Mouse (Mus musculus) macrophage (primary cell): Measurements from ENCODE around the gene Senp3. TPM values are rescaled to one million over a fixed set of nuclear protein-coding genes. Genes with fewer than 3 reads are reported as not detected.

ENCODE experiments used
- H3K27ac ChIP-seq: fragments of 350-480 bp; formaldehyde crosslinking; 2 replicates; pipeline ENCODE4 v1.9.0; 2021
- H3K36me3 ChIP-seq: fragments of 350-480 bp; formaldehyde crosslinking; 2 replicates; pipeline ENCODE4 v1.9.0; 2021; ENCODE audit errors: inconsistent target
- H3K4me3 ChIP-seq: fragments of 350-480 bp; formaldehyde crosslinking; 2 replicates; pipeline ENCODE4 v1.9.0; 2021; ENCODE audit errors: inconsistent target
- H3K79me2 ChIP-seq: fragments of 350-480 bp; formaldehyde crosslinking; 2 replicates; pipeline ENCODE4 v1.9.0; 2021; ENCODE audit errors: inconsistent target
- WGBS: methylation state at CpG from one replicate; pipeline ENCODE4 v1.1.7; 2026; ENCODE audit warnings: inconsistent platforms; ENCODE audit not compliant: missing documents; 5-methylcytosine and 5-hydroxymethylcytosine counted together
- polyA plus RNA-seq: library from polyadenylated mRNA; stranded (reverse); fragments of 250-400 nt; gene quantifications from 3 replicates; pipeline ENCODE4 v1.2.4, GENCODE M21; 2018; ENCODE audit warnings: inconsistent platforms

Gene Senp3
- polyA plus RNA-seq, 1 experiment from 2014 or later: 57.8 TPM

DNA sequence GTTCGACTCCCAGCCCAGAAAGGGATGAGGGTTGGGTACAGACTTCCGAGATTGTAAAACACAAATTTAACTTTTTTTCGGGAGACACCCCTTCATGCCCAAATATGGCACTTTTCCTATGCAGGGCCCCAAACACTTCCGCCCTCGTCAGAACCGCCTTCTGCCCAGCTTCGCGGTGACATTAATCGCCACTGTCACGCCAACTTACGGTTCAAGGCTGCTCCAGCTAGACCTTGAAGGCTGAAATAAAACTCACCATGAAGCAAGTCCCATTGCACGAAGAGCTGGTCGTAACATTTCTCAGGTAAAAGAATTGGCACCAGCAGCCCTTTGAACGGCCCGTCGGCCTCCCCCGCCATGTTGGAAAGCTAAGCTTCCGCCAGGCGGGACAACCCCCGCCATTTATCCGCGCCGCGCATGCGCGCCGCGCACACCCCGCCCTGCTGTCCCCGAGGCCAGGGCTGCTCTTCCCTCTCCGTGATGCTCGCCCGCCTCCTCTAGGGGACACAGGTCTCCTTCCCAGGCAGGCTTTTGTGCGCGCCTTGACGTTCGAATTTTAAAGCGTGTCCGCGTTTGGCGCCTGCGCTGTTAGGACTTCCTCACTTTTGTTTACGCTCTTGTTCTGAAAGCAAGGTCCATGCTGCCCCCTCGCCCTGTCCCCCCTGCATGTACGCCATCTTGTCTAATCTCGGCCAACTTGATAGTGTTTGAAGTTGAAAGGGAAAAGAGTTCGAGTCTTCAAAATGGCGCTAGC, 19.5 kb downstream of the Senp3 start, which contains the start of gene Mpdu1:
Mpdu1 (minus strand) TSS at position 430 of the 754 bp plus-strand sequence.
- peak within 1 kb of the TSS; percentile 100 for H3K27ac ChIP-seq
- H3K36me3 ChIP-seq: peaks cover 22% of the 10 kb centered on the region; the same call in 1 of the 2 replicates
- peak within 1 kb of the TSS; percentile 88 for H3K4me3 ChIP-seq
- under 1% methylated on average over 44 of the region's 48 CpGs for WGBS
- H3K79me2 ChIP-seq: peaks cover 86% of the 10 kb centered on the region

- H3K4me3 ChIP-seq: peak overlapping the region; percentile 88
- H3K79me2 ChIP-seq: peaks cover 77% of the 10 kb centered on the region
- peak overlapping the region; percentile 100 for H3K27ac ChIP-seq
- H3K36me3 ChIP-seq: peaks cover 30% of the 10 kb centered on the region; the same call in 1 of the 2 replicates
- WGBS: 89% methylated on average over 3 of the region's 3 CpGs
Measured at GRCm38 (mm10) chr11:69661221-69661881, 20.5 kb downstream of the Senp3 start.

GRCm38 (mm10) chr11:69657462-69657881, 24.4 kb downstream of the Senp3 start:
- H3K4me3 ChIP-seq: no peak overlapping the region
- no peak overlapping the region for H3K27ac ChIP-seq
- peaks cover 39% of the 10 kb centered on the region; the same call in 1 of the 2 replicates for H3K36me3 ChIP-seq
- WGBS: 79% methylated on average over 10 of the region's 15 CpGs
- H3K79me2 ChIP-seq: peaks cover 45% of the 10 kb centered on the region

DNA sequence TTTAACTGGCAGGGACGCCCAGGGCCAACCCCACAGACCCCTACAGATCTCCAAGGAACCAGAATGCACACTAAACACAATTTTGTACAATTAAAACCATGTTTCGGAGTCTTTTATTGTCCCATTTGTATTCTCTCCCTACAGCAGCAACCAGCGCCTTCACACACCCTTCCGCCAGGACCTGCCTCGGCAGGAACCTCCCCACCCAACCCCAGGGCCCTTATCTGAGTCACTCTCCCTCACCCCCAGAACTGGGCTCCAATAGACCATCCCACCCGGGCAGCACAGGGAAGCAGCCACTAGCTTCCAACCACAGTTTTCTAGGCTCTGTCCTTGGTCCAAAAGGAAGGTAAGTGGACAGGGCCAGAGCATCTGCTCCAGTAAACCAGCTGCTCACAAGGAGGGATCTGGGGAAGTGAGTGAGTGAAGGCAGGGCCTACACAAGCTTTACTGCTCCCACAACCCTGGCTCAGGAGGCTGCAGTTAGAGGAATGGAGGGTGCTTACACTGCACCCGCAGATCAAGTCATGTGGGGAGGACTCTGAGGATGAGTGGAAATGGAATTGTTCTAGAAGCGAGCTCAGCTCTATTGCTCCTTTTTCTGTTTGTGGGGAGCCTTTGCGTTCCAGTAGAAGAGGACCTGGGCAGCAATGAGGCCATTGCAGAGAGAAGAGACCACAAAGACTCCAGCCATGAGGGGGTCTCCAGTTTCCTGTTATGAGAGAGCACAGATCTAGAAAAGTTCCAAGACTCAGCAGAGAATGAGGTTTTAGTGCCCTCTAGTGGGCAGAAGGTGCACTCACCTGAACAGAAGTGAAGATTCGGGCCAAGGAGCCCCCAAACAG, 25.0 kb downstream of the Senp3 start:
- Histone ChIP-seq H3K79me2 (peaks cover 44% of the 10 kb centered on the region), H3K4me3 (no peak overlapping the region), H3K27ac (no peak overlapping the region), H3K36me3 (peaks cover 45% of the 10 kb centered on the region; the same call in 1 of the 2 replicates)
- WGBS: 79% methylated on average over 10 of the region's 10 CpGs

DNA sequence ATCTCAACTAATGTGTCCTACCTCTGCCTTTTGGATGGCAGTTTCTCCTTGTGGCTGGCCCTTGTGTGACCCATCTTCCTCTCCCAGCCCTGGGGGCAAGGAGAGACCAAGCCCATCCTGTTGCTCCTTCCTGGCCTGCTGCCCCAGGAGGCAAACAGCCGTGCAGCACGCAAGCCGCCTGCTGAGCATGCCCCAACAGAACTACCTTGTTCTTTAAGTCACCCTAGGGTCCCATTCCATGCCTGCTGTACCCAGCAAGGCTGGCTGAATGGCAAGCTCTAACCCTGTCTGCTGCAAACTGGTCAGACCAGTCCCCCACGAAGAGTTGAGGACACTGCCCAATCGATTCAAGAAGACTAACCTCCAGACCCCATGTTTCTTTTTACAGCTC, 25.8 kb downstream of the Senp3 start:
- Histone ChIP-seq H3K27ac (no peak overlapping the region), H3K79me2 (peaks cover 36% of the 10 kb centered on the region), H3K36me3 (peaks cover 50% of the 10 kb centered on the region; the same call in 1 of the 2 replicates), H3K4me3 (no peak overlapping the region)
- WGBS: 96% methylated on average over 5 of the region's 5 CpGs

DNA sequence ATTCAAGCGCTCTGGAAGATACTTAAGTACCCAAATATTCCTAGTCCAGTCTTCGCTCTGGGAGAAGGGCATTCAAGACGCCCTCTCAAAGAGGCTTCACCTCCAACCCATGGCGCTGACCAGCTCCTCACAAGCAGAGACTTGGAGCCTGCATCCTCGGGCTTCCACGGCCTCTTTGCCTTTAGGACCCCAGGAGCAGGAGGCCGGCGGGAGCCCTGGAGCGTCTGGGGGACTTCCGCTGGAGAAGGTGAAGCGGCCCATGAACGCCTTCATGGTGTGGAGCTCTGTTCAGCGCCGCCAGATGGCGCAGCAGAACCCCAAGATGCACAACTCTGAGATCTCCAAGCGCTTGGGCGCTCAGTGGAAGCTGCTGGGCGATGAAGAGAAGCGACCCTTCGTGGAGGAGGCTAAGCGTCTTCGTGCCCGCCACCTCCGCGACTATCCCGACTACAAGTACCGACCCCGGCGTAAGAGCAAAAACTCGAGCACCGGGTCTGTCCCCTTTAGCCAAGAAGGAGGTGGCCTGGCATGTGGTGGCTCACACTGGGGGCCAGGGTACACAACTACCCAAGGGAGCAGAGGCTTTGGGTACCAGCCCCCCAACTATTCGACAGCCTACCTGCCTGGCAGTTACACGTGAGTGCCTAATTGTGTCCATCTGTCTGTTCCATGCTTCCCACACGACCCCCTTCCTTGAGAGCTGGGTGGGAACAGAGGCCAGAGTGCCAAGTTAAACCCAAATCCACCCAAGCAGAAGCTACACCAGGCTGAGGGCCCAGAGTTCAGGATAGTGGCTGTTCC, 26.4 kb downstream of the Senp3 start, which contains the start of gene Sox15:
Sox15 (plus strand) TSS at position 51 of the 801 bp plus-strand sequence.
- Histone ChIP-seq H3K36me3 (peaks cover 56% of the 10 kb centered on the region; the same call in 1 of the 2 replicates), H3K4me3 (no peak within 1 kb of the TSS), H3K27ac (peak within 1 kb of the TSS; percentile 46), H3K79me2 (peaks cover 30% of the 10 kb centered on the region)
- WGBS: 79% methylated on average over 31 of the region's 34 CpGs

GRCm38 (mm10) chr11:69654760-69655159, 27.1 kb downstream of the Senp3 start:
- Histone ChIP-seq H3K36me3 (peaks cover 63% of the 10 kb centered on the region), H3K79me2 (peaks cover 23% of the 10 kb centered on the region), H3K4me3 (no peak overlapping the region), H3K27ac (peak overlapping the region; percentile 46)
- WGBS: 40% methylated on average over 9 of the region's 9 CpGs

GRCm38 (mm10) chr11:69653399-69653798, 28.5 kb downstream of the Senp3 start:
- H3K79me2 ChIP-seq: peaks cover 9% of the 10 kb centered on the region
- peaks cover 64% of the 10 kb centered on the region for H3K36me3 ChIP-seq
- H3K27ac ChIP-seq: no peak overlapping the region
- no peak overlapping the region for H3K4me3 ChIP-seq
- WGBS: 96% methylated on average over 5 of the region's 5 CpGs

DNA sequence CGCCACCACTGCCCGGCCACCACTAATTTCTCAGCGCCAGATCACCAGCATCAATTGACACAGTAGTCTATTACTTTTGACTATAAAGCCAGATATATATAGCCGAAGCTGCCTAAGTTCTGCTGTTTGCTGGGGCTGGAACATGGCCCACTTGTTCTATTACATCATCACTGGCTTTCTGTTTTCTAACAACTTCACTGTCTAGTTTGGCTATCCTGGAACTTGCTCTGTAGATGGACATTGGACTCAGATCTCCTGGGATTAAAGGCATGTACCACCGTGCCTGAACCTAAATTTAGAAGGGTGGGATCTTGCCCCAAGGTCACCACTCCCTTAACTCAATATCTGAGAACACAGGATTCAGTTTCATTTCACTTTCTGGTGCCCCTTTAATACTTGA, 36.0 kb downstream of the Senp3 start:
- H3K4me3 ChIP-seq: no peak overlapping the region
- no peaks in the 10 kb centered on the region for H3K79me2 ChIP-seq
- peaks cover 80% of the 10 kb centered on the region for H3K36me3 ChIP-seq
- H3K27ac ChIP-seq: no peak overlapping the region
- 95% methylated on average over 5 of the region's 5 CpGs for WGBS

DNA sequence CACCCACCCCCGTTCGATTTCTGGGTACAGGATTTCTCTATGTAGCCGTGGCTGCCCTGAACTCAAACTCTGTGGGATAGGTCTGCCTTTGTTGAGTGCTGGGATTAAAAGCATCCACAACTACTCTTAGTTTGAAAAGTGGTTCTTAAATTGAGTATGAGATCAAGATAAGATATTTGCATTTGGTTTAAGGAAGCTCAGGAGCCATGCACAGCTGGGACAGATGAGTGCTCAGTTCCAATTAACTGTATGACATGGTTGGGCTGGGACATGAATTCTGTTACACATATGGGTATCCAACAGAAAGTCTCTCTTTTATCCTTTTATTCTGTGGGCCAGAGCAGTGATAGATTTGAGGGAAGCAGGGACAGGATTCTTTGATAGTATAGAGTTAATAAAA, 46.4 kb downstream of the Senp3 start:
- no peak overlapping the region for H3K27ac ChIP-seq
- peaks cover 17% of the 10 kb centered on the region for H3K36me3 ChIP-seq
- 82% methylated on average over 3 of the region's 3 CpGs for WGBS
- no peak overlapping the region for H3K4me3 ChIP-seq
- peaks cover 60% of the 10 kb centered on the region for H3K79me2 ChIP-seq

GRCm38 (mm10) chr11:69633128-69633866, 48.6 kb downstream of the Senp3 start:
- Histone ChIP-seq H3K36me3 (no peaks in the 10 kb centered on the region), H3K79me2 (peaks cover 52% of the 10 kb centered on the region), H3K4me3 (peak overlapping the region; percentile 71), H3K27ac (peak overlapping the region; percentile 37)
- WGBS: 2% methylated on average over 48 of the region's 50 CpGs

DNA sequence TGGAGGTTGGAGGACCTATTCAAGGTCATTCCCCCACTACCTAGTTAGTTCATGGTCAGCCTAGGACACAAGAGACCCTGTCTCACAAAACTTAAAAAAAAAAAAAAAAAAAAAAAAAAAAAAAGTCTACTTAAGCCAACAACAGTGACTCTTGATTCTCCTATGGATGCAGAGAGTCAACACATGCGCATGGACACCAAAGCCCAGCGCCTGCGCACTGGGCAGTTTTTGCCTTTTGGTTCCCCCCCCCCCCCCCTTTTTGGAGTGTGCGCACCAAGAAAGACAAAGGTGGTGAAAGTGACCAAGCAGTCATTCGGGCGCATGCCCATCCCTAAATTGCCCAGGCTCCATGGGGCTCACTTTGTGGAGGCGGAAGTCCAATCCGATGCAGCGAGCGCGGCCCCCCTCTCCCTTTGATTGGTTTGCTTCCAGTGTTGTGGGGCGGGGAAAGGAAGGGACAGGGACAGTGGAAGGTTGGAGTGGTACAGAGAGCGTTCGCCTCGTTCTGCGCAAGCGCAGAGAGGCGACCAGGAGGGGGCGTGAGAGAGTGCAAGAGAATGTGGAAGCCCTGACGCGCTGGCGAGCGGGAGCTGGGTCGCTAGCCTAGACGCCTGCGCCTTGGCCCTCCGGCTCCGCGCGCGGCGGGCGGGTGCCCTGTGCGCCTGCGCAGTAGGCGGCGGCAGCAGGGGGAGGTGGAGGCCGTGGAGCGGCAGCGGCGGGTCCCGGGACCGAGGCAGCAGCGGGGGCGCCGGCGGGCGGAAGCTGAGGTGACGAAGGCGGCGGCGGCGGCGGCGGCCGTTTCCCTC, 49.4 kb downstream of the Senp3 start, which contains the start of gene Fxr2:
Fxr2 (plus strand) TSS at position 707 of the 806 bp plus-strand sequence.
- H3K27ac ChIP-seq: peak within 1 kb of the TSS; percentile 51
- H3K4me3 ChIP-seq: peak within 1 kb of the TSS; percentile 71
- H3K79me2 ChIP-seq: peaks cover 43% of the 10 kb centered on the region
- WGBS: under 1% methylated on average over 55 of the region's 56 CpGs
- H3K36me3 ChIP-seq: no peaks in the 10 kb centered on the region
